Mouse (Mus musculus): ENCODE measurements around the gene Tbx4. TPM values are rescaled to one million over a fixed set of nuclear protein-coding genes. Genes with fewer than 3 reads are reported as not detected.
A peak's percentile ranks its signal among the peaks of the same experiment; 100 is the strongest.

Gene Tbx4
- 0.23 and 0.25 TPM in 2 replicates for polyA plus RNA-seq (2014; fragmentation: Nextera tagmentation; extraction: Ambion mirVana)

GRCm38 (mm10) chr11:85885665-85886428, at the start of gene Tbx4:
Gene Tbx4, plus strand, starts transcription at chr11:85886422.
- ATAC-seq (ENCODE audit: low FRiP score): no peak
- WGBS: 14% methylated on average over 21 of the region's 28 CpGs
- H3K4me3 ChIP-seq (replicated peaks; ENCODE audit: low read length): no peak within 1 kb of the TSS
- no peak within 1 kb of the TSS for H3K4me2 ChIP-seq (replicated peaks)
- no peak within 1 kb of the TSS for H3K27ac ChIP-seq
- H3K9me3 ChIP-seq (ENCODE audit: control insufficient read depth, low read length): no peaks in the 10 kb centered on the region
- H3K4me1 ChIP-seq (replicated peaks; ENCODE audit: control insufficient read depth, insufficient read depth, low read length): no peaks in the 10 kb centered on the region
- no peaks in the 10 kb centered on the region for H3K36me3 ChIP-seq (replicated peaks; ENCODE audit: control insufficient read depth, insufficient read depth)
- peaks cover 77% of the 10 kb centered on the region for H3K27me3 ChIP-seq (ENCODE audit: control insufficient read depth, insufficient read depth, low read length)
- DNase-seq (ENCODE audit: low spot score): no peak
- H3K9ac ChIP-seq: no peak within 1 kb of the TSS

GRCm38 (mm10) chr11:85836523-85837290, 49.5 kb upstream of the Tbx4 start:
- DNase-seq (ENCODE audit: low spot score) (no peak), ATAC-seq (ENCODE audit: low FRiP score) (no peak)
- peaks cover 87% of the 10 kb centered on the region for H3K27me3 ChIP-seq (ENCODE audit: control insufficient read depth, insufficient read depth, low read length)
- peak overlapping the region; percentile 3; the same call in 1 of the 2 replicates for H3K4me2 ChIP-seq (replicated peaks)
- H3K27ac ChIP-seq: no peak overlapping the region
- no peaks in the 10 kb centered on the region for H3K36me3 ChIP-seq (replicated peaks; ENCODE audit: control insufficient read depth, insufficient read depth)
- no peaks in the 10 kb centered on the region for H3K9me3 ChIP-seq (ENCODE audit: control insufficient read depth, low read length)
- H3K4me1 ChIP-seq (replicated peaks; ENCODE audit: control insufficient read depth, insufficient read depth, low read length): peaks cover 5% of the 10 kb centered on the region
- WGBS: 3% methylated on average over 32 of the region's 32 CpGs
- H3K4me3 ChIP-seq (replicated peaks; ENCODE audit: low read length): peak overlapping the region; percentile 15
- H3K9ac ChIP-seq: no peak overlapping the region

- H3K36me3 ChIP-seq (replicated peaks; ENCODE audit: control insufficient read depth, insufficient read depth): no peaks in the 10 kb centered on the region
- DNase-seq (ENCODE audit: low spot score) (no peak), ATAC-seq (ENCODE audit: low FRiP score) (no peak)
- H3K4me1 ChIP-seq (replicated peaks; ENCODE audit: control insufficient read depth, insufficient read depth, low read length): peaks cover 5% of the 10 kb centered on the region
- no peak overlapping the region; the same call in 1 of the 2 replicates for H3K9ac ChIP-seq
- WGBS: 1% methylated on average over 18 of the region's 18 CpGs
- no peaks in the 10 kb centered on the region for H3K9me3 ChIP-seq (ENCODE audit: control insufficient read depth, low read length)
- no peak overlapping the region for H3K27ac ChIP-seq
- peaks cover 87% of the 10 kb centered on the region for H3K27me3 ChIP-seq (ENCODE audit: control insufficient read depth, insufficient read depth, low read length)
- H3K4me2 ChIP-seq (replicated peaks): peak overlapping the region; percentile 3; the same call in 1 of the 2 replicates
- H3K4me3 ChIP-seq (replicated peaks; ENCODE audit: low read length): peak overlapping the region; percentile 15
Observed at GRCm38 (mm10) chr11:85837291-85837647, 49.0 kb upstream of the Tbx4 start.

DNA sequence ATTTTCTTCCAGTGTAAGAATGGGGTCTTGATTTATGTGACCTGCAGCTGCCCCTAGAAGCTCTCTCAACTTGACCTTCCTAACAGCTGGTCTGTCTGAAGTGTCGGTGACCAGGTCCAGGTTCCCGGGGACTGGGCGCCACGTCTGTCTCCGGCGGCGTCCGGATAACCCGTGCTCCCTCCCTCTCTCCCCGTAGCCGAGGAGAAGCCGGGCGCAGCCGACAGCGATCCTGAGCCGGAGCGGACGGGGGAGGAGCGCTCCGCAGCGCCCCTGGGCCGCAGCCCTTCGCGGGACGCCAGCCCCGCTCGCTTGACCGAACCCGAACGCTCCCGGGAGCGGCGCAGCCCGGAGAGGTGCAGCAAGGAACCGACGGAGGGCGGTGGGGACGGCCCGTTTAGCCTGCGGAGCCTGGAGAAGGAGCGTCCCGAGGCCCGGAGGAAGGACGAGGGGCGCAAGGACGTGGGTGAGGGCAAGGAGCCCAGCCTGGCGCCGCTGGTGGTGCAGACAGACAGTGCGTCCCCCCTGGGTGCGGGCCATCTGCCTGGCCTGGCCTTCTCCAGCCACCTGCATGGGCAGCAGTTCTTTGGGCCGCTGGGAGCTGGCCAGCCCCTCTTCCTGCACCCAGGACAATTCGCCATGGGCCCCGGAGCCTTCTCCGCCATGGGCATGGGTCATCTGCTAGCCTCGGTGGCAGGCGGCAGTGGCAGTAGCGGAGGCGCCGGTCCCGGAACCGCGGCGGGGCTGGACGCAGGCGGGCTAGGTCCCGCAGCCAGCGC, 48.4 kb upstream of the Tbx4 start:
- no peaks in the 10 kb centered on the region for H3K9me3 ChIP-seq (ENCODE audit: control insufficient read depth, low read length)
- peak overlapping the region; percentile 15 for H3K4me3 ChIP-seq (replicated peaks; ENCODE audit: low read length)
- ATAC-seq (ENCODE audit: low FRiP score) (no peak), DNase-seq (ENCODE audit: low spot score) (no peak)
- no peak overlapping the region for H3K27ac ChIP-seq
- peak overlapping the region; percentile 33 for H3K4me2 ChIP-seq (replicated peaks)
- H3K36me3 ChIP-seq (replicated peaks; ENCODE audit: control insufficient read depth, insufficient read depth): no peaks in the 10 kb centered on the region
- H3K27me3 ChIP-seq (ENCODE audit: control insufficient read depth, insufficient read depth, low read length): peaks cover 92% of the 10 kb centered on the region
- H3K9ac ChIP-seq: peak overlapping the region; percentile 31; the same call in 1 of the 2 replicates
- WGBS: under 1% methylated on average over 66 of the region's 67 CpGs
- H3K4me1 ChIP-seq (replicated peaks; ENCODE audit: control insufficient read depth, insufficient read depth, low read length): peaks cover 6% of the 10 kb centered on the region

DNA sequence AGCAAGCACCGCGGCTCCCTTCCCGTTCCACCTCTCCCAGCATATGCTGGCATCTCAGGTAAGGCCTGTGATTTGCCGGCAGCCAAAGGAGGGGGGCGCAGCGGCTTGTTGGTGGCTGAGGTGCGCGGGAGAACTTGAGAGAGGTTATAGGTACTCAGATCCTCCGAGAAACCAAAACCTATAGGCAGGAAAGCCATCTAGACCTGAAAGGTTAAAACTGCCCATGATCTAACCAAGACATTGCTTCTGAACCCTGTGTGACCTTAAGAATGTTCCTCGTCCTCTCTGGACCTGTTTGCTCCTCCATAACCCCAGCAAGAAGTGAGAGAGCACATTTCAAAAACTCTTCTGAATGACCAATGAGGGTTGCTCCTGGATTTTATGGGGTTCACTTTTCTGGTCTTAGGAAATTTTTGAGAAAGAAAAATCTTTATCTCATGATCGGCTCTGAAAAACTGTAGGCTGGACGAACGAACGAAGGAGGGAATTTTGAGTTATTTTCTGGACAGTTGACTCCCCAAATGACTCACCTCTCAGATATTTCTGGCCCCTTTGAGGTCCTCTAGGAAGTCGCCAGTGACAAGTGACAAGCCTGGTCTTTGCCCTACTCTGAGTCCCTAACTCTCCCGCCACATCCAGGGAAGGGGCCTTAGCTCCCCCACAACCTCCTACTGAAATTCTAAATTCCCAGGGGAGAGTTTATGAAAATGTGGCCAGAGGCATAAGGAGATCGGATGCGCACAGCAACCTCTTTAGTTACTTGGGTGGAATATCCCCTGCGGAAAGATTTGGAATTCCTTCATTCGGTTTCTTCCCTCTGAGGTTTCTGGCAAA, 47.6 kb upstream of the Tbx4 start:
- peaks cover 100% of the 10 kb centered on the region for H3K27me3 ChIP-seq (ENCODE audit: control insufficient read depth, insufficient read depth, low read length)
- ATAC-seq (ENCODE audit: low FRiP score) (no peak), DNase-seq (ENCODE audit: low spot score) (no peak)
- 6% methylated on average over 20 of the region's 20 CpGs for WGBS
- peaks cover 14% of the 10 kb centered on the region for H3K4me1 ChIP-seq (replicated peaks; ENCODE audit: control insufficient read depth, insufficient read depth, low read length)
- no peak overlapping the region for H3K9ac ChIP-seq
- H3K4me3 ChIP-seq (replicated peaks; ENCODE audit: low read length): peak overlapping the region; percentile 15
- no peak overlapping the region for H3K27ac ChIP-seq
- H3K4me2 ChIP-seq (replicated peaks): peak overlapping the region; percentile 33; the same call in 1 of the 2 replicates
- H3K36me3 ChIP-seq (replicated peaks; ENCODE audit: control insufficient read depth, insufficient read depth): no peaks in the 10 kb centered on the region
- H3K9me3 ChIP-seq (ENCODE audit: control insufficient read depth, low read length): no peaks in the 10 kb centered on the region

DNA sequence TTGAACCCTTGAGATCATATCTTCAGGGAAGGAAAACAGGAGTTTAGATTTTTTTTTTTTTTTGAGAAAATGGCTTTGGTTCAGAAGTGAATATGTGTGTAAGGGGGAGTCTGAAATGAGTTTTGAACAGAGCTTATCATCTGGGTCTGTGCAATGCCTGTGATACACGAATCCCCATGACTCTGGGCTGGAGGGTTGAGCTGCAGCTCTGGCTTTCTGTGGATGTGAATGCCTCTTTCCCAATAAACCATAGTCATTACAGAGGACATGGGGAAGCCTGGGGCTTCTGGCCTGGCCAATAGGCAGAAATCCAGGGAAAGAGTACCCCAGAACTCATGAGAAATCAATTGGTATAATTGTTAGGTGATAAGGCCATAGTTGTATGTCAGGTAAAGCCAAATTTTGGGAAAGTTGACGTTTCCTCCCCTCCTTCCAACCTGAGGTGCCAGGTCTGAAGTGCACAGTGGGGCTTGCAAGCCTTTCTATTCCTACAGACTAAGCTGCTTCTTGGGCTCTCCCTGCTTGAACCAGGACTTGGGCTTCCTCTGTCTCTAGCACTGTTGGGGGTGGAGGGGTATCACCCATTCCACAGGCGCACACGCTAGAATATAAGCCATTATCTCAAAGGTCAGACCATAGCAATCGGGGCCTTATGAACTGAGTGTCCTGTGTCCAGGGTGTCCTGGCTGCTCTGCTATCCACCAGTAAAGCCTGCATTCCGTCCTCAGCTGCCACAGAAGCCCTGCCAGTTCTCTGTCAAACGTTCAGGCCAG, 46.8 kb upstream of the Tbx4 start:
- no peak overlapping the region for H3K4me2 ChIP-seq (replicated peaks)
- DNase-seq (ENCODE audit: low spot score): no peak
- WGBS: 10% methylated on average over 7 of the region's 7 CpGs

GRCm38 (mm10) chr11:85840031-85840802, 46.0 kb upstream of the Tbx4 start:
- no peak for DNase-seq (ENCODE audit: low spot score)
- H3K4me1 ChIP-seq (replicated peaks; ENCODE audit: control insufficient read depth, insufficient read depth, low read length): peaks cover 19% of the 10 kb centered on the region
- H3K9ac ChIP-seq: peak overlapping the region; percentile 12; the same call in 1 of the 2 replicates

More for the DNA sequence above, 46.8 kb upstream of the Tbx4 start:
- peaks cover 97% of the 10 kb centered on the region for H3K27me3 ChIP-seq (ENCODE audit: control insufficient read depth, insufficient read depth, low read length)
- H3K4me3 ChIP-seq (replicated peaks; ENCODE audit: low read length): 0 out of 2 replicates have a peak overlapping the region, but pooled peaks have one; percentile 18
- H3K27ac ChIP-seq: no peak overlapping the region
- no peak for ATAC-seq (ENCODE audit: low FRiP score)
- no peaks in the 10 kb centered on the region for H3K36me3 ChIP-seq (replicated peaks; ENCODE audit: control insufficient read depth, insufficient read depth)
- H3K9me3 ChIP-seq (ENCODE audit: control insufficient read depth, low read length): no peaks in the 10 kb centered on the region
- no peak overlapping the region; the same call in 1 of the 2 replicates for H3K9ac ChIP-seq
- peaks cover 19% of the 10 kb centered on the region for H3K4me1 ChIP-seq (replicated peaks; ENCODE audit: control insufficient read depth, insufficient read depth, low read length)

More at GRCm38 (mm10) chr11:85840031-85840802, 46.0 kb upstream of the Tbx4 start:
- H3K27me3 ChIP-seq (ENCODE audit: control insufficient read depth, insufficient read depth, low read length): peaks cover 97% of the 10 kb centered on the region
- H3K27ac ChIP-seq: no peak overlapping the region
- peak overlapping the region; percentile 49 for H3K4me2 ChIP-seq (replicated peaks)
- H3K36me3 ChIP-seq (replicated peaks; ENCODE audit: control insufficient read depth, insufficient read depth): no peaks in the 10 kb centered on the region
- WGBS: 4% methylated on average over 27 of the region's 27 CpGs
- peak overlapping the region; percentile 18 for H3K4me3 ChIP-seq (replicated peaks; ENCODE audit: low read length)
- no peak for ATAC-seq (ENCODE audit: low FRiP score)
- H3K9me3 ChIP-seq (ENCODE audit: control insufficient read depth, low read length): no peaks in the 10 kb centered on the region
